Comparison of ENCODE assay signal across 23 mouse cellular contexts in genomic region chr13:92969579-92969978, GRCm38 (mm10).
A peak's percentile ranks its signal among the peaks of the same experiment; 100 is the strongest.
DNase-seq lines count a peak whose midpoint lies in the region; ATAC-seq and TF ChIP-seq lines count a peak whose summit lies in the region.
"Had no signal": no experiment of that assay in that cellular context is flagged by ENCODE, and none has a peak within 500 bp of the region (broad histone marks: within the 10 kb centered on the region; RNA-seq: fewer than 3 reads in every experiment).

No protein-coding gene starts in this region.

- H3K27me3 ChIP-seq in forebrain, postnatal 0 days (ENCODE audit: insufficient read depth, low read length): no peaks in the 10 kb centered on the region
- H3K27me3 ChIP-seq: CH12.LX; embryonic facial prominence, embryonic 12.5 days; forebrain, embryonic 13.5 days; forebrain, embryonic 15.5 days had no signal

- ATAC-seq in granulocyte monocyte progenitor cell, adult 5-6 weeks (replicated peaks; ENCODE audit: poor library complexity, severe bottlenecking): peak; percentile 73
- peak; percentile 85 for ATAC-seq in megakaryocyte progenitor cell, adult 5-6 weeks (replicated peaks; ENCODE audit: poor library complexity)
- ATAC-seq in forebrain, postnatal 0 days: no peak
- ATAC-seq: CD4-positive, CD25-positive, alpha-beta regulatory T cell, adult 4 months; forebrain, embryonic 13.5 days; forebrain, embryonic 15.5 days had no signal

- no peak overlapping the region for H3K27ac ChIP-seq in forebrain, postnatal 0 days (ENCODE audit: low read depth, low read length)
- H3K27ac ChIP-seq: embryonic facial prominence, embryonic 10.5 days; embryonic facial prominence, embryonic 12.5 days; forebrain, embryonic 13.5 days; forebrain, embryonic 15.5 days had no signal

- DNase-seq in heart, adult 11 months: peak; percentile 67
- DNase-seq in heart, adult 8-10 months (ENCODE audit: low spot score): no peak
- DNase-seq in left cerebral cortex, postnatal 4 days: no peak
- no peak for DNase-seq in forebrain, postnatal 0 days
- DNase-seq: adrenal gland, adult 2 months; adrenal gland, postnatal 10 days; adrenal gland, postnatal 25 days; B cell, adult 2 months; cerebellum, adult 11 months; cerebellum, adult 18-20 months; cerebellum, adult 8-10 months; cerebellum, adult 9-11 months; cerebellum, postnatal 14 days; cerebellum, postnatal 36 days had no signal

- TF ChIP-seq CTCF in forebrain, postnatal 0 days (IDR thresholded peaks at IDR 0.05; ENCODE audit: low read depth): no peak

- no peaks in the 10 kb centered on the region for H3K9me3 ChIP-seq in forebrain, postnatal 0 days (ENCODE audit: low read length)
- H3K9me3 ChIP-seq: embryonic facial prominence, embryonic 10.5 days; embryonic facial prominence, embryonic 12.5 days; forebrain, embryonic 13.5 days; forebrain, embryonic 15.5 days; G1E had no signal

- 97% methylated on average over 1 of the region's 1 CpGs for WGBS in forebrain, postnatal 0 days

- no peaks in the 10 kb centered on the region for H3K4me1 ChIP-seq in forebrain, postnatal 0 days (ENCODE audit: insufficient read depth)
- H3K4me1 ChIP-seq: embryonic facial prominence, embryonic 12.5 days; forebrain, embryonic 13.5 days; forebrain, embryonic 15.5 days had no signal

- no peak overlapping the region for H3K4me2 ChIP-seq in forebrain, postnatal 0 days (ENCODE audit: low read depth)
- H3K4me2 ChIP-seq: embryonic facial prominence, embryonic 12.5 days; forebrain, embryonic 13.5 days; forebrain, embryonic 15.5 days had no signal

- H3K4me3 ChIP-seq in forebrain, postnatal 0 days (ENCODE audit: low read depth, low read length): no peak overlapping the region
- H3K4me3 ChIP-seq: embryonic facial prominence, embryonic 10.5 days; embryonic facial prominence, embryonic 12.5 days; forebrain, embryonic 13.5 days; forebrain, embryonic 15.5 days had no signal

- H3K9ac ChIP-seq in forebrain, postnatal 0 days: no peak overlapping the region
- H3K9ac ChIP-seq: embryonic facial prominence, embryonic 12.5 days; forebrain, embryonic 13.5 days; forebrain, embryonic 15.5 days had no signal

- intact Hi-C loops in left cerebral cortex, postnatal 4 days (cut with DNase I): no loop called here

- no peaks in the 10 kb centered on the region for H3K36me3 ChIP-seq in forebrain, postnatal 0 days (ENCODE audit: insufficient read depth)
- H3K36me3 ChIP-seq: embryonic facial prominence, embryonic 10.5 days; embryonic facial prominence, embryonic 12.5 days; forebrain, embryonic 15.5 days; G1E had no signal
